Mouse (Mus musculus) limb, embryonic 11.5 days (tissue): Measurements from ENCODE around the gene Chst2. TPM values are rescaled to one million over a fixed set of nuclear protein-coding genes. Genes with fewer than 3 reads are reported as not detected.

Experiments
- ATAC-seq: fragments of 200-750 bp; cut with Nextera tagmentation; 2 replicates; pipeline ENCODE4 v1.8.0; 2017; ENCODE audit warnings: low read depth; ENCODE audit not compliant: insufficient number of reproducible peaks, low FRiP score, low TSS enrichment
- DNase-seq: peaks from one replicate; pipeline ENCODE4 v3.0.0-alpha.2; 2015; ENCODE audit warnings: low spot score
- H3K27ac ChIP-seq: fragments of 300-500 bp; sonication (generic); replicated peaks from 2 replicates; pipeline ENCODE4 v1.5.1; 2014; ENCODE audit warnings: low read depth, mild to moderate bottlenecking, low read length
- H3K27me3 ChIP-seq: fragments of 300-500 bp; sonication (generic); 2 replicates; pipeline ENCODE4 v1.6.1; 2014; ENCODE audit warnings: mild to moderate bottlenecking, low read length, mixed read lengths; ENCODE audit not compliant: control insufficient read depth, insufficient read depth
- H3K36me3 ChIP-seq: fragments of 300-500 bp; sonication (generic); 2 replicates; pipeline ENCODE4 v1.6.1; 2014; ENCODE audit warnings: mild to moderate bottlenecking, low read length, moderate library complexity, mixed read lengths; ENCODE audit not compliant: control insufficient read depth, insufficient read depth
- H3K4me1 ChIP-seq: fragments of 300-500 bp; sonication (generic); 2 replicates; pipeline ENCODE4 v1.6.1; 2014; ENCODE audit warnings: low read length, mixed read lengths; ENCODE audit not compliant: control insufficient read depth, insufficient read depth
- H3K4me2 ChIP-seq: fragments of 300-500 bp; sonication (generic); 2 replicates; pipeline ENCODE4 v1.6.1; 2014; ENCODE audit warnings: low read depth, mild to moderate bottlenecking, moderate library complexity; ENCODE audit not compliant: severe bottlenecking
- H3K4me3 ChIP-seq: fragments of 300-500 bp; sonication (generic); 2 replicates; pipeline ENCODE4 v1.5.1; 2014; ENCODE audit warnings: low read depth, low read length
- H3K9ac ChIP-seq: fragments of 300-500 bp; sonication (generic); 2 replicates; pipeline ENCODE4 v1.6.1; 2014; ENCODE audit warnings: mild to moderate bottlenecking, low read length
- H3K9me3 ChIP-seq: fragments of 300-500 bp; sonication (generic); 2 replicates; pipeline ENCODE4 v1.6.1; 2016; ENCODE audit warnings: low read length; ENCODE audit not compliant: control insufficient read depth
- WGBS: fragments of 180-500 bp; shearing (Covaris S2); extraction: QIAGEN DNeasy Blood & Tissue Kit; methylation state at CpG from one replicate; pipeline ENCODE4 v1.1.7; 2014; 5-methylcytosine and 5-hydroxymethylcytosine counted together
- polyA plus RNA-seq: library from polyadenylated mRNA; unstranded; fragments of >200 nt; fragmentation: Nextera tagmentation; extraction: Ambion mirVana; gene quantifications from 2 replicates; pipeline ENCODE4 v1.2.1, GENCODE M21; 2014

The Chst2 gene
- 4.8 and 5.9 TPM in 2 replicates for polyA plus RNA-seq

- no peaks in the 10 kb centered on the region for H3K9me3 ChIP-seq
- peak within 1 kb of the TSS; percentile 81 for H3K4me3 ChIP-seq
- WGBS, result under 1% methylated on average over 91 of the region's 102 CpGs
- DNase-seq (peak; percentile 89), ATAC-seq (peak; percentile 91)
- H3K27me3 ChIP-seq, result peaks cover 3% of the 10 kb centered on the region; the same call in 1 of the 2 replicates
- H3K9ac ChIP-seq, result peak within 1 kb of the TSS; percentile 75
- H3K36me3 ChIP-seq, result peaks cover 3% of the 10 kb centered on the region; the same call in 1 of the 2 replicates
- peak within 1 kb of the TSS; percentile 97 for H3K4me2 ChIP-seq
- H3K4me1 ChIP-seq, result peaks cover 5% of the 10 kb centered on the region; the same call in 1 of the 2 replicates
- H3K27ac ChIP-seq, result peak within 1 kb of the TSS; percentile 26; the same call in 1 of the 2 replicates
Observed at GRCm38 (mm10) chr9:95406571-95407561, at the start of gene Chst2. Gene Chst2 (minus strand): TSS chr9:95406722.

DNA sequence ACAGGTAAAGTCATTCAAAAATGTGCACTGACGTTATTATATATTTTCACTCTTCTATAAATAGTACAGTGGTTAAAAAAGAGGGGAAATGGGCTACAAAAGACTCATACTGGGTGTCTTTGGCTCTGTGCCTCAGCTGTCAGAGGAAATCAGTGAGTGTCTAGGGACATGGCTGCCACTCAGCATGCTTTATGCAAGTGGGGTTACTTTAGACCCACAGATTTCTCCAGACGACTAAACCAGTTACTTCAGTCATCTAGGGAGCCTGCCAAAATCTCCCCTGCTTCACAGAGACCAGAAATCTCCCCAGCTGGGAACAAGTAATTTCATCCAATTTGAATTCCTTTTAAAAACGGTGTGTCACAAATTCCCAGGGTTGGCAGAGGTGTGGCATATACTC, 45.4 kb upstream of the Chst2 start:
- ATAC-seq, result no peak
- Histone ChIP-seq H3K9me3 (no peaks in the 10 kb centered on the region), H3K4me2 (no peak overlapping the region), H3K9ac (no peak overlapping the region), H3K36me3 (0 out of 2 replicates have a peak, but pooled peaks cover 2% of the 10 kb centered on the region), H3K27ac (no peak overlapping the region), H3K27me3 (no peaks in the 10 kb centered on the region), H3K4me1 (no peaks in the 10 kb centered on the region), H3K4me3 (no peak overlapping the region)
- WGBS, result 72% methylated on average over 3 of the region's 3 CpGs
- no peak for DNase-seq

- DNase-seq (no peak), ATAC-seq (no peak)
- no peak overlapping the region for H3K9ac ChIP-seq
- H3K36me3 ChIP-seq, result 0 out of 2 replicates have a peak, but pooled peaks cover 2% of the 10 kb centered on the region
- H3K9me3 ChIP-seq, result no peaks in the 10 kb centered on the region
- 98% methylated on average over 8 of the region's 8 CpGs for WGBS
- H3K27me3 ChIP-seq, result no peaks in the 10 kb centered on the region
- H3K4me3 ChIP-seq, result no peak overlapping the region
- H3K27ac ChIP-seq, result no peak overlapping the region
- H3K4me1 ChIP-seq, result no peaks in the 10 kb centered on the region
- H3K4me2 ChIP-seq, result no peak overlapping the region
Observed at GRCm38 (mm10) chr9:95450586-95450985, 44.1 kb upstream of the Chst2 start.

DNA sequence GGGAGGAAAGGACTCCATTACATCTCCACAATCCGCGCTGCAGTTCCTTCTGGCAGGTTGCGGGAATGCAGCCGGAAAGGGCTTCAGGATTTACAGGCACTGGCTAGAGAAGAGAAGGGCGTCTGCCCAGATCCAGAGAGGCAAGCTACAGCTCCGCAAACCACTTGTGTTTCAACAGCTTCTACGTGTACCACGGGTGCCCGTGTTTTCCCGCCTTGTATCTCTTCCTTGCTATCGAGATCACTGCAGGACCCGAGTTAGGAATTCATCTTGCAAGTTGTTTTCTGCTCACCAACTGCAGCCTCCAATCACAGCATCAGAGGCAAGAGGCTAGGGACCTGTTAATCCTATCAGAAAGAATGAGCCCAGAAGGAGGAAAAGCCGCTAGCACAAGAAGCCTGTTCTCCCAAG, 35.8 kb upstream of the Chst2 start:
- DNase-seq (peak; percentile 74), ATAC-seq (no peak)
- peak overlapping the region; percentile 32 for H3K4me2 ChIP-seq
- no peak overlapping the region for H3K4me3 ChIP-seq
- WGBS, result 7% methylated on average over 13 of the region's 13 CpGs
- no peak overlapping the region for H3K27ac ChIP-seq
- no peak overlapping the region for H3K9ac ChIP-seq
- no peaks in the 10 kb centered on the region for H3K4me1 ChIP-seq
- 0 out of 2 replicates have a peak, but pooled peaks cover 3% of the 10 kb centered on the region for H3K27me3 ChIP-seq
- no peaks in the 10 kb centered on the region for H3K36me3 ChIP-seq
- H3K9me3 ChIP-seq, result no peaks in the 10 kb centered on the region

- Histone ChIP-seq H3K4me1 (no peaks in the 10 kb centered on the region), H3K4me2 (no peak overlapping the region), H3K4me3 (no peak overlapping the region), H3K27ac (no peak overlapping the region), H3K9me3 (no peaks in the 10 kb centered on the region), H3K27me3 (0 out of 2 replicates have a peak, but pooled peaks cover under 1% of the 10 kb centered on the region), H3K9ac (no peak overlapping the region), H3K36me3 (no peaks in the 10 kb centered on the region)
- ATAC-seq (no peak), DNase-seq (no peak)
- WGBS, result 90% methylated on average over 9 of the region's 9 CpGs
Observed at GRCm38 (mm10) chr9:95437883-95438282, 31.4 kb upstream of the Chst2 start.

DNA sequence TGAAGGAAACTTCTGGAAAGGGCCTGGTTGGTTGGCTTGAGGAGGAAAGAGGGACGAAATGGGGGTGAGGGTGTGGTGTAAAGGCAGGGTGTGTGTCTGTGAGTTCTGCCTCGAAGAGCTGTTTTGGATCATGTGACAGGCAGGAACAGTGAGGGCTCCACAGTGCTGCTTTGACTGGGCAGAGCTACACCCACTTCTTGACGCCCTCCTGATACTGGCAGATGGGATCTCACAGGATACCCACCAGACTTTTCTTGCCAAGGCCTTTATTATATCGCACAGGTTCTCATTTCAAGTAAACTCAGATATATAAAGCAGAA, 29.7 kb upstream of the Chst2 start:
- DNase-seq (no peak), ATAC-seq (no peak)
- Histone ChIP-seq H3K4me2 (no peak overlapping the region), H3K27me3 (no peaks in the 10 kb centered on the region), H3K4me1 (no peaks in the 10 kb centered on the region), H3K9ac (no peak overlapping the region), H3K36me3 (no peaks in the 10 kb centered on the region), H3K9me3 (no peaks in the 10 kb centered on the region), H3K27ac (no peak overlapping the region), H3K4me3 (no peak overlapping the region)
- WGBS, result 82% methylated on average over 4 of the region's 4 CpGs

GRCm38 (mm10) chr9:95435506-95436293, 29.2 kb upstream of the Chst2 start:
- no peak for ATAC-seq
- H3K27ac ChIP-seq, result no peak overlapping the region
- 75% methylated on average over 20 of the region's 20 CpGs for WGBS

DNA sequence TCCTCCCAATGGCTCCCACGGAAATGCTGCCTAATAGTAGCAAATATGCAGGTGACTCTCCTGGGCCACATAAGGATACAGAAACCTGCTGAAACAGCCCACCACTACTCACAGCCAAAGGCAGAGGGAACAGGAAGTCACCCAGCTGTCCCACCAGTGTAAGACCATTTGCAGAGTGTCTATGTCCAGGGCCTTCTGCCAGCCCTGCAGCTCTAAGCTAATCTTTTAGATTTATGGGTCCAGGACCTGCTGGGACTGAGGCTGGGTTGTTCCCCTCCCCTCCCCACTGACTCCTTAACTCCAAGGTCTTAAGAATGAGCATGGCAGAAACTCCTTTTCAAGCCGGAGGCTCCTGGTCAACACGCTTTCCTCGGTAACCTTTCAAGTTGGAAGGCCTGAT, 21.8 kb upstream of the Chst2 start:
- no peaks in the 10 kb centered on the region for H3K27me3 ChIP-seq
- WGBS, result 82% methylated on average over 4 of the region's 4 CpGs
- no peak overlapping the region for H3K9ac ChIP-seq
- no peak overlapping the region for H3K4me3 ChIP-seq
- H3K4me2 ChIP-seq, result no peak overlapping the region
- H3K27ac ChIP-seq, result no peak overlapping the region
- DNase-seq (no peak), ATAC-seq (no peak)
- H3K9me3 ChIP-seq, result no peaks in the 10 kb centered on the region; the same call in 1 of the 2 replicates
- H3K4me1 ChIP-seq, result no peaks in the 10 kb centered on the region
- H3K36me3 ChIP-seq, result no peaks in the 10 kb centered on the region

More at GRCm38 (mm10) chr9:95435506-95436293, 29.2 kb upstream of the Chst2 start:
- no peaks in the 10 kb centered on the region for H3K27me3 ChIP-seq
- no peaks in the 10 kb centered on the region for H3K9me3 ChIP-seq
- no peaks in the 10 kb centered on the region for H3K36me3 ChIP-seq
- no peak overlapping the region for H3K4me2 ChIP-seq
- DNase-seq, result no peak
- no peak overlapping the region for H3K9ac ChIP-seq
- no peak overlapping the region for H3K4me3 ChIP-seq
- H3K4me1 ChIP-seq, result no peaks in the 10 kb centered on the region
